15 mouse cellular contexts compared by ENCODE assay signal in genomic region chr6:63532901-63533300, GRCm38 (mm10).
"Had no signal": no experiment of that assay in that cellular context is flagged by ENCODE, and none has a peak within 500 bp of the region (broad histone marks: within the 10 kb centered on the region; RNA-seq: fewer than 3 reads in every experiment).

No protein-coding gene starts in this region.

- H3K4me3 ChIP-seq: kidney, embryonic 15.5 days; midbrain, embryonic 13.5 days had no signal

- H3K4me1 ChIP-seq: kidney, embryonic 15.5 days; midbrain, embryonic 13.5 days had no signal

- H3K4me2 ChIP-seq: kidney, embryonic 15.5 days; lung, embryonic 14.5 days; midbrain, embryonic 13.5 days had no signal

- H3K27me3 ChIP-seq: kidney, embryonic 15.5 days; midbrain, embryonic 13.5 days had no signal

- H3K36me3 ChIP-seq: kidney, embryonic 15.5 days; midbrain, embryonic 13.5 days had no signal

- H3K9ac ChIP-seq: kidney, embryonic 15.5 days; liver, embryonic 14.5 days; liver, postnatal 0 days; lung, embryonic 14.5 days; midbrain, embryonic 13.5 days had no signal

- H3K9me3 ChIP-seq: kidney, embryonic 15.5 days; midbrain, embryonic 13.5 days had no signal

- ATAC-seq: liver, postnatal 0 days; lung, postnatal 0 days; midbrain, embryonic 13.5 days; midbrain, embryonic 16.5 days had no signal

- DNase-seq: kidney, adult 11 months; kidney, adult 8-10 months; kidney, postnatal 10 days; kidney, postnatal 36 days; layer of hippocampus, adult 9-11 months; liver, postnatal 0 days; lung, embryonic 14.5 days; thymus, adult 18-20 months; thymus, postnatal 36 days had no signal

- H3K27ac ChIP-seq: kidney, embryonic 15.5 days; liver, embryonic 14.5 days; macrophage; midbrain, embryonic 13.5 days had no signal
